Mouse (Mus musculus): ENCODE results near the gene Atp6v1g3.

- TF ChIP-seq CTCF (IDR thresholded peaks at IDR 0.05) (no peak), EP300 (IDR thresholded peaks at IDR 0.05; ENCODE audit: insufficient read depth, low read depth, low read length) (no peak)
These were observed 22.6 kb upstream of the Atp6v1g3 start for GRCm38 (mm10) chr1:138250951-138251350.
